Mouse (Mus musculus) C2C12 (cell line): ENCODE measurements around the gene Smim5.

Experiments
- CTCF ChIP-seq: IDR thresholded peaks from one replicate; pipeline ENCODE4 v1.5.1; 2011; ENCODE audit not compliant: control insufficient read depth, insufficient read depth, insufficient read length
- MAX ChIP-seq: IDR thresholded peaks from one replicate; pipeline ENCODE4 v1.6.1; 2011; ENCODE audit warnings: mild to moderate bottlenecking, control low read depth
- MYOD1 ChIP-seq: IDR thresholded peaks from one replicate; pipeline ENCODE4 v1.6.1; 2011; ENCODE audit warnings: low read depth; ENCODE audit not compliant: control insufficient read depth, insufficient read length
- MYOG ChIP-seq: IDR thresholded peaks from one replicate; pipeline ENCODE4 v1.6.1; 2011; ENCODE audit not compliant: control insufficient read depth, insufficient read length; ENCODE audit errors: extremely low read depth
- USF1 ChIP-seq: IDR thresholded peaks from one replicate; pipeline ENCODE4 v1.6.1; 2011; ENCODE audit warnings: low read depth, mild to moderate bottlenecking, control low read depth, moderate library complexity

DNA sequence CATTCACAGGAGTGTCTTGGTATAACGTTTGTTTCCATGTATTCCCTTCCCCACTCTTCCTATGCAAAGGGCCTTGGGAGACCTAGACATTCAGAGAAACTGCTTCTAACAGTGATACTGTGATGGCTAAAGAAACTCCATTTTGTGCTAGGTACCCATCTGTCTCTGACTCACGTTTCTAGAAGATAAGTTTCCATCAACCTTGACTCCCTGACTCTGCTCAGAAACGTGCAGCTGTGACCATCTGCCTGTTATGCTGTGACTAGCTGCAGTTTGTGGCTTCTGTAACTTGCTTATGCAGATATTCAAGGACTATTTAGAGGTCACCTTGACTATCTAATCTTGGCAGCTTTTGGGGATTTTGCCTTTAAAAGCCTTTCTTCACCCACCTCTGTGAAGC lies 31.5 kb downstream of the Smim5 start:
- TF ChIP-seq CTCF (no peak), MYOD1 (no peak), MAX (no peak), MYOG (no peak), USF1 (no peak)
